In the genomic region with DNA sequence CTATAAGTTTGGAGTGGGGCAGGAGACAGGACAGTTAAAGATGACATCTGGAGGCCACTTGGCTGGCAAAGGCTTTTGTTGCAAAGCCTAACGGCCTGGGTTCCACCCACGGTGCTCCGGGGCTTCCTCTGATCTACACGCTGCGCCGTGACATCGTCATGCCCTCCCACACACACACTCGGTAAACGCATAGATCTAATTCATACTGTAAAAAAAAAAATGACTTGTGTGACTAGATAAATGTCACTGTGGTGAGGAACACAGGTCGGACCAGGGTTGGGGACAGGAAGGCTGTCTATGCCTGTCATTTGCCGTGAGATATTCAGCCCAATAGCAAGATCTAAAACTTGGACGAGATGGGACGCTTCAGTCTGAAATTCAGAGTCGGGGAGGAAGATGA, we compare ENCODE assay signal across 11 mouse cellular contexts.
"Had no signal": no experiment of that assay in that cellular context is flagged by ENCODE, and none has a peak within 500 bp of the region (broad histone marks: within the 10 kb centered on the region; RNA-seq: fewer than 3 reads in every experiment).

No protein-coding gene starts in this region.

- H3K36me3 ChIP-seq: limb, embryonic 15.5 days; liver, embryonic 12.5 days; neural tube, embryonic 12.5 days; stomach, embryonic 15.5 days had no signal

- H3K27me3 ChIP-seq: limb, embryonic 15.5 days; neural tube, embryonic 12.5 days; stomach, embryonic 15.5 days had no signal

- H3K4me2 ChIP-seq: limb, embryonic 15.5 days; liver, embryonic 12.5 days; lung, embryonic 14.5 days; neural tube, embryonic 12.5 days; stomach, embryonic 15.5 days had no signal

- H3K4me1 ChIP-seq: limb, embryonic 15.5 days; liver, embryonic 12.5 days; neural tube, embryonic 12.5 days; stomach, embryonic 15.5 days had no signal

- H3K9ac ChIP-seq: limb, embryonic 15.5 days; liver, embryonic 12.5 days; lung, embryonic 14.5 days; neural tube, embryonic 12.5 days; stomach, embryonic 15.5 days had no signal

- H3K27ac ChIP-seq: left cerebral cortex, adult 2 months; limb, embryonic 15.5 days; liver, embryonic 12.5 days; neural tube, embryonic 12.5 days; stomach, embryonic 15.5 days had no signal

- H3K4me3 ChIP-seq: left cerebral cortex, adult 2 months; limb, embryonic 15.5 days; liver, embryonic 12.5 days; megakaryocyte, embryonic 14.5 days; neural tube, embryonic 12.5 days; stomach, embryonic 15.5 days had no signal

- H3K9me3 ChIP-seq: limb, embryonic 15.5 days; liver, embryonic 12.5 days; megakaryocyte, embryonic 14.5 days; neural tube, embryonic 12.5 days; stomach, embryonic 15.5 days had no signal

- ATAC-seq: liver, embryonic 12.5 days had no signal

- DNase-seq: kidney, postnatal 10 days; kidney, postnatal 4 days; lung, embryonic 14.5 days; lung, postnatal 4 days; thymus, postnatal 4 days had no signal
